Mouse (Mus musculus): ENCODE data around the gene Tspan2. TPM values are rescaled to one million over a fixed set of nuclear protein-coding genes. Genes with fewer than 3 reads are reported as not detected.

The Tspan2 gene
- 8.7 TPM for polyA plus RNA-seq (2014; fragmentation: Illumina TruSeq; extraction: RNeasy Lipid Tissue Mini Kit (QIAGEN cat#74804); ENCODE audit: low read depth, low replicate concordance)

DNA sequence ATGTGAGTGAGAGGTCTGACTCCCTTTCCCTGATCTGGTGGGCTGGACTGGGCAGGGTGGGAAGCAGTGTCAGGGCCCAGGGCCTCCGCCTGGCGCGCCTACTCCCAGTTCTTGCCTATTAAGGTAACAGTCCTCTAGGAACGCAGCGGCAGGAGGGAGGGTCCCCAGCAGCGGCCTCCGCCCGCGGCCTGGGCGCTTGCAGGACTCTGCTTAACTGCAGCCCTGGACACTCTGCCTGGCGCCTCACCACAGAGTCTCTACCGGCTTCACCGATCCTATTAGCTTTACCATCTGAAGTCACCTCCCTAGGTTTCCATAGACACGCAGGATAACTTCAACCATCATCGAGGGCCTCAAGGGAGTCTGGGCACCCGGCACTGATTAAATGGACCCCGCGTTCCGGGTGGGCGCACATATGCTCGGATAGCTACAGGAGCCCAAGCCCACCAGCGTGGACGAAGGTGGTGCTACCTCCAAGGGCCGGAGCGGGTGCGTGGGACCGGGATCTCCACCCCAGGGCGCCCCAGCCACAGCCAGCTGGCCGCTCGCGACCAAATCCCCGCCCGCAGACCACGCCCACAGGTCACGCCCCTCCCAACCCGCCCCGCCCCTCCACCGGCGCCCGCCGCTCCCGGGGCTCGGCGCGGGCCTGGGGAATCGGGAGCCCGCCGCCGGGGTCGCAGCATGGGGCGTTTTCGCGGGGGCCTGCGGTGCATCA, at the start of gene Tspan2:
TSS of gene Tspan2 (plus strand) at position 217 of the 718 bp plus-strand sequence.

DNA sequence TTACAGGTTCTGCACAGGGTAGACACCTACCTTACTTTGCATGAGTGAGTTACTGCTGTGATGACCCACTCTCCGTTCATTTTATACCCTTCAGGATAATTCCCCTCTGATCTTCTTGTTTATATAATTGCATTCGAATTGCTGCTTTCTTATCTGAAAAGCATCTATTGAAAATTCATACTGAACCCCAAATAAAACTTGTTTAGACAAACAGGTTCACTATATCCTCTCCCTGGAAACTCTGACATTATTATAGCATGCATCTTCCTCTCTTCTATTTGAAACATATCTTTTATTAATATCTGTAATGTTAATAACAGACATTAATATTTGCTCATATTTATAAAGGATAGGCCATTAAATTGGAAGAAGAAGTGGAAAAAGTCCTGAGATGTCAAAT, 48.3 kb downstream of the Tspan2 start, which contains the start of gene Tshb:
TSS of gene Tshb (minus strand) at position 101 of the 400 bp plus-strand sequence.

Other genes starting within 250 kb of the Tspan2 start
- not detected for gene Tshb, start 48.2 kb downstream of the Tspan2 start, polyA plus RNA-seq (2014; fragmentation: Illumina TruSeq; extraction: RNeasy Lipid Tissue Mini Kit (QIAGEN cat#74804); ENCODE audit: low read depth, low replicate concordance)
- gene Sycp1, start 201.6 kb downstream of the Tspan2 start, polyA plus RNA-seq (2014; fragmentation: Illumina TruSeq; extraction: RNeasy Lipid Tissue Mini Kit (QIAGEN cat#74804); ENCODE audit: low read depth, low replicate concordance), result 2.1 TPM
- 0.77 TPM for gene Nr1h5, start 229.6 kb downstream of the Tspan2 start, polyA plus RNA-seq (2014; fragmentation: Illumina TruSeq; extraction: RNeasy Lipid Tissue Mini Kit (QIAGEN cat#74804); ENCODE audit: low read depth, low replicate concordance)